Mouse (Mus musculus) C2C12 (cell line): Measurements from ENCODE around the gene Gm5622. TPM values are rescaled to one million over a fixed set of nuclear protein-coding genes. Genes with fewer than 3 reads are reported as not detected.
"Not testable (repeated sequence)": the region's sequence is repeated elsewhere in the genome, so short reads cannot be mapped to it uniquely, and the experiment has no call there.

ENCODE experiments used
- H3K27me3 ChIP-seq: one replicate; pipeline ENCODE4 v1.6.1; 2011; ENCODE audit not compliant: control insufficient read depth, insufficient read depth, insufficient read length
- H3K36me3 ChIP-seq: one replicate; pipeline ENCODE4 v1.6.1; 2011; ENCODE audit not compliant: control insufficient read depth, insufficient read depth
- H3K4me3 ChIP-seq: one replicate; pipeline ENCODE4 v1.5.1; 2011; ENCODE audit warnings: mild to moderate bottlenecking, control low read depth; ENCODE audit not compliant: poor library complexity, insufficient read depth, severe bottlenecking
- H3K79me2 ChIP-seq: one replicate; pipeline ENCODE4 v1.6.1; 2011; ENCODE audit not compliant: control insufficient read depth, insufficient read depth
- H3K79me3 ChIP-seq: one replicate; pipeline ENCODE4 v1.6.1; 2011; ENCODE audit warnings: low read depth, control low read depth
- H3ac ChIP-seq: one replicate; pipeline ENCODE3; 2011; ENCODE audit warnings: low read depth; ENCODE audit not compliant: control insufficient read depth, insufficient read length
- CEBPB ChIP-seq: IDR thresholded peaks from one replicate; pipeline ENCODE4 v1.6.1; 2011; ENCODE audit warnings: low read depth, mild to moderate bottlenecking, control low read depth, moderate library complexity
- CTCF ChIP-seq: IDR thresholded peaks from one replicate; pipeline ENCODE4 v1.5.1; 2011; ENCODE audit not compliant: control insufficient read depth, insufficient read depth, insufficient read length
- FOSL1 ChIP-seq: IDR thresholded peaks from one replicate; pipeline ENCODE4 v1.8.0; 2011; ENCODE audit warnings: mild to moderate bottlenecking, low read length; ENCODE audit not compliant: poor library complexity, insufficient read depth, severe bottlenecking
- MAX ChIP-seq: IDR thresholded peaks from one replicate; pipeline ENCODE4 v1.6.1; 2011; ENCODE audit warnings: mild to moderate bottlenecking, control low read depth
- MYOD1 ChIP-seq: IDR thresholded peaks from one replicate; pipeline ENCODE4 v1.6.1; 2011; ENCODE audit warnings: low read depth; ENCODE audit not compliant: control insufficient read depth, insufficient read length
- MYOG ChIP-seq: IDR thresholded peaks from one replicate; pipeline ENCODE4 v1.6.1; 2011; ENCODE audit not compliant: control insufficient read depth, insufficient read length; ENCODE audit errors: extremely low read depth
- USF1 ChIP-seq: IDR thresholded peaks from one replicate; pipeline ENCODE4 v1.6.1; 2011; ENCODE audit warnings: low read depth, mild to moderate bottlenecking, control low read depth, moderate library complexity
- polyA plus RNA-seq: library from polyadenylated mRNA; unstranded; fragments of >200 nt; fragmentation: generic; extraction: Trizol; gene quantifications from one replicate; pipeline ENCODE4 v1.2.1, GENCODE M21; 2012; ENCODE audit warnings: missing spikeins

Gm5622 gene
- polyA plus RNA-seq, 1 experiment: not detected

DNA sequence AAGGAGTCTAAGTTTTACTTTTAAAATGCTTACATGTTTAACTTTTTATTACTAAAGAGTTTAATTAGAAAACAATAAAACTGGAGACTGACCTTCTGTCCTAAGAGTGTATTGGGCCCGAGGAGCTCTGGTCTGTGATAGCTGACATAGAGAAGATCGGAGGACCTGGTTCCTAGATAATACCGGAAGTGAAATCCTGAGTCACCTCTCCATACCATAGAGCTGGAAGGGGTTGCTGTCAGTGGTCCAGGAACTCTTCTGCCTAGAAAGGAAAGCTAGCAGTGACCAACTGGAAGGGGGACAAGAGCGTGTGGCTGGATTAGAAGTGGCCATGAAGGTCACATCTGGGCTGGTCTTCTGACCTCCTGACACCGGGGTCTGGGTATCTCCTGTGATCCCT, 124.7 kb downstream of the Gm5622 start:
- Histone ChIP-seq H3K79me2 (no peaks in the 10 kb centered on the region), H3K4me3 (no peak overlapping the region), H3K79me3 (no peaks in the 10 kb centered on the region), H3ac (no peak overlapping the region), H3K36me3 (no peaks in the 10 kb centered on the region), H3K27me3 (no peaks in the 10 kb centered on the region)
- TF ChIP-seq MYOG: no peak
- TF ChIP-seq FOSL1: no peak
- no peak for TF ChIP-seq CEBPB
- TF ChIP-seq USF1: no peak
- TF ChIP-seq MYOD1: no peak
- TF ChIP-seq MAX: no peak
- TF ChIP-seq CTCF: no peak

DNA sequence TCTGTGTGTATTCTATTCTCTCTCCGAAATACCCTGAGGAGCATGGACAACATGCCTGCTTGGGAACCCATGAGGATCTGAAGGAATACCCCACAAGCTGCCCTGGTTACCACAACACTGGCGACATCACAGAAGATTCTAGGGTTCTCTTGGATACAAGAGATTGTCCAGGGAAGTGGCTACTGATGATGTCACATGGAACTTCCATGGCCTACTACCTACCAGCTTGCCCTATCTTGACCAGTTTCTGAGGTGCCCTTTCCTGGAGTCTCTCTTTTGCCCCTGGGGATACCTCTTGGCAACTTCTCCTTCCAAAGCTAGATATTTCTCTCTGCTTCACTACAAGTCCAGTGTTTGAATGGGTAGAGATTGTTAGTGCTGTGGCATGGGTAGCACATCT, 142.8 kb downstream of the Gm5622 start, which contains the start of gene Gm17079:
Gene Gm17079 (minus strand): TSS at position 101 of the 400 bp plus-strand sequence.
- H3ac ChIP-seq, H3K79me2 ChIP-seq, H3K79me3 ChIP-seq, H3K27me3 ChIP-seq, H3K36me3 ChIP-seq, H3K4me3 ChIP-seq: not testable (repeated sequence)

Other genes starting within 250 kb of the Gm5622 start
- not detected for gene Gm7247, start 191.0 kb upstream of the Gm5622 start, polyA plus RNA-seq
- not detected for gene Vmn2r88, start 142.0 kb upstream of the Gm5622 start, polyA plus RNA-seq
- not detected for gene Vmn2r89, start 100.9 kb upstream of the Gm5622 start, polyA plus RNA-seq
- gene Gm17175, start 21.3 kb downstream of the Gm5622 start, polyA plus RNA-seq: not detected
- not detected for gene Gm17174, start 39.3 kb downstream of the Gm5622 start, polyA plus RNA-seq
- gene Gm17078, start 58.5 kb downstream of the Gm5622 start, polyA plus RNA-seq: not detected
- 0.19 TPM for gene Gm4181, start 82.9 kb downstream of the Gm5622 start, polyA plus RNA-seq
- not detected for gene Gm17079, start 142.7 kb downstream of the Gm5622 start, polyA plus RNA-seq
- gene Gm5800, start 164.4 kb downstream of the Gm5622 start, polyA plus RNA-seq: not detected
- gene Ang4, start 220.8 kb downstream of the Gm5622 start, polyA plus RNA-seq: not detected
- gene AY358078, start 247.3 kb downstream of the Gm5622 start, polyA plus RNA-seq: not detected